Mouse (Mus musculus) layer of hippocampus, postnatal 10 days (tissue): ENCODE results near the gene St8sia1. TPM values are rescaled to one million over a fixed set of nuclear protein-coding genes. Genes with fewer than 3 reads are reported as not detected.

Experiments used
- DNase-seq, 2 experiments: peaks; one replicate each; pipeline ENCODE4 v3.0.0; 2021; ENCODE audit warnings: low spot score in 2 of 2
- total RNA-seq, 2 experiments: library from RNA; stranded (reverse); gene quantifications; 2 replicates each; pipeline ENCODE4 v1.2.3; 2021

Gene St8sia1
- total RNA-seq, 2 experiments from 2014 or later, result 33.8 to 36.2 TPM

- no peak for DNase-seq
These were observed 134.0 kb downstream of the St8sia1 start for GRCm38 (mm10) chr6:142830221-142830620.

- no peak for DNase-seq
These were observed 138.8 kb downstream of the St8sia1 start for GRCm38 (mm10) chr6:142825449-142825848.

GRCm38 (mm10) chr6:142823008-142823787 lies 141.1 kb downstream of the St8sia1 start:
- DNase-seq, result peak in 1 of 2 experiments; percentile 4

GRCm38 (mm10) chr6:142818306-142818705 lies 145.9 kb downstream of the St8sia1 start:
- no peak for DNase-seq

- no peak for DNase-seq
These were observed 148.7 kb downstream of the St8sia1 start for GRCm38 (mm10) chr6:142815513-142815912.

GRCm38 (mm10) chr6:142814495-142814921 lies 149.7 kb downstream of the St8sia1 start:
- DNase-seq, result peak; percentile 85 to 91

GRCm38 (mm10) chr6:142814011-142814410 lies 150.2 kb downstream of the St8sia1 start:
- DNase-seq, result no peak

- no peak for DNase-seq
These were observed 151.3 kb downstream of the St8sia1 start for GRCm38 (mm10) chr6:142812969-142813368.

- DNase-seq, result no peak
These were observed 154.0 kb downstream of the St8sia1 start for GRCm38 (mm10) chr6:142810239-142810638.

GRCm38 (mm10) chr6:142809373-142810098 lies 154.7 kb downstream of the St8sia1 start:
- no peak for DNase-seq

GRCm38 (mm10) chr6:142806326-142806725 lies 157.9 kb downstream of the St8sia1 start:
- no peak for DNase-seq

- DNase-seq, result no peak
These were observed 159.8 kb downstream of the St8sia1 start, which contains the start of gene Sult6b2 for GRCm38 (mm10) chr6:142804402-142804801. Sult6b2 (minus strand) TSS chr6:142804502.

GRCm38 (mm10) chr6:142802617-142803525 lies 161.4 kb downstream of the St8sia1 start:
- DNase-seq, result no peak

- no peak for DNase-seq
These were observed 162.6 kb downstream of the St8sia1 start for GRCm38 (mm10) chr6:142801687-142802086.

GRCm38 (mm10) chr6:142799704-142800374 lies 164.4 kb downstream of the St8sia1 start:
- no peak for DNase-seq

- DNase-seq, result no peak
These were observed 165.4 kb downstream of the St8sia1 start for GRCm38 (mm10) chr6:142798837-142799236.

GRCm38 (mm10) chr6:142797996-142798395 lies 166.3 kb downstream of the St8sia1 start:
- DNase-seq, result no peak

GRCm38 (mm10) chr6:142795655-142796441 lies 168.4 kb downstream of the St8sia1 start:
- DNase-seq, result no peak

GRCm38 (mm10) chr6:142795087-142795486 lies 169.2 kb downstream of the St8sia1 start:
- DNase-seq, result no peak

- DNase-seq, result no peak
These were observed 170.8 kb downstream of the St8sia1 start for GRCm38 (mm10) chr6:142793468-142793867.
